Mouse (Mus musculus) erythroblast, embryonic 14.5 days (primary cell): Measurements from ENCODE around the gene Pyroxd2. TPM values are rescaled to one million over a fixed set of nuclear protein-coding genes. Genes with fewer than 3 reads are reported as not detected.

Experiments
- H3K27me3 ChIP-seq: 2 replicates; pipeline ENCODE4 v1.6.1; 2012; ENCODE audit warnings: inconsistent platforms; ENCODE audit not compliant: control insufficient read depth
- H3K36me3 ChIP-seq: 2 replicates; pipeline ENCODE4 v1.6.1; 2012; ENCODE audit warnings: mild to moderate bottlenecking, inconsistent platforms; ENCODE audit not compliant: control insufficient read depth
- H3K4me1 ChIP-seq: 2 replicates; pipeline ENCODE4 v1.6.1; 2012; ENCODE audit warnings: inconsistent platforms; ENCODE audit not compliant: control insufficient read depth
- H3K4me3 ChIP-seq: replicated peaks from 2 replicates; pipeline ENCODE3; 2012; ENCODE audit warnings: moderate library complexity, mild to moderate bottlenecking, inconsistent platforms
- H3K9me3 ChIP-seq: 2 replicates; pipeline ENCODE4 v1.6.1; 2012; ENCODE audit warnings: low read length, inconsistent platforms, mixed read lengths; ENCODE audit not compliant: control insufficient read depth
- GATA1 ChIP-seq: IDR thresholded peaks from 2 replicates; pipeline ENCODE4 v1.6.1; 2012; ENCODE audit warnings: low read length, inconsistent platforms, mixed read lengths
- TAL1 ChIP-seq: IDR thresholded peaks from 3 replicates; pipeline ENCODE4 v1.6.1; 2012; ENCODE audit warnings: low read length, inconsistent platforms, mixed read lengths
- polyA plus RNA-seq: library from polyadenylated mRNA; stranded (reverse); fragments of >175 nt; gene quantifications from 2 replicates; pipeline ENCODE4 v1.2.3, GENCODE M21; 2012

Gene Pyroxd2
- polyA plus RNA-seq, 1 experiment = 0.07 TPM

DNA sequence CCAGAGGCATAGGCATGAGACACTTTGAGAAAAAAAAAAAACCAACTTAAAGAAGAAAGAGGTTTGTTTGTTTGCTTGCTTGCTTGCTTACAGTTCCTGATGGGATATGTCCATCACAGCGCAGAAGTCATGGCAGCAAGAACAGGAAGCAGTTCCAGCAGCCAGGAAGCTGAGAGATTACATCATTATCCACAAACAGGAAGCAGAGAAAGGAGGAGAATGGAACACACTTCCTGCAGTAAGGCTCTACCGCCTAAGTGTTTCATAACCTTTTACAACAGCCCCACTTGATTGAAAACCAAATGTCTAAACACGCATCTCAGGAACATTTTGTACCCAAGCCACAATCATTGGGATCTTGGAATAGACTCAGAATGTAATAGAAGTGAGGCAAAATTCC is 75.6 kb downstream of the Pyroxd2 start:
- TF ChIP-seq TAL1 (no peak), GATA1 (no peak)
- Histone ChIP-seq H3K4me3 (no peak overlapping the region), H3K27me3 (no peaks in the 10 kb centered on the region), H3K4me1 (no peaks in the 10 kb centered on the region), H3K36me3 (no peaks in the 10 kb centered on the region), H3K9me3 (peaks cover 4% of the 10 kb centered on the region; the same call in 1 of the 2 replicates)

Other genes starting within 250 kb of the Pyroxd2 start
- gene R3hcc1l, start 234.0 kb downstream of the Pyroxd2 start, polyA plus RNA-seq = 0.20 and 0.25 TPM in 2 replicates
- not detected in 2 replicates for gene Loxl4, start 140.0 kb downstream of the Pyroxd2 start, polyA plus RNA-seq
- 3.2 and 3.8 TPM in 2 replicates for gene Hps1, start 27.2 kb upstream of the Pyroxd2 start, polyA plus RNA-seq